Mouse (Mus musculus) liver, postnatal 0 days (tissue): ENCODE results near the gene Cpped1.

ENCODE experiments used
- CTCF ChIP-seq: sonication (generic); IDR thresholded peaks from 2 replicates; pipeline ENCODE4 v1.5.1; 2016; ENCODE audit warnings: antibody characterized with exemption, low read depth
- EP300 ChIP-seq: IDR thresholded peaks from 2 replicates; pipeline ENCODE4 v1.6.1; 2016; ENCODE audit warnings: antibody characterized with exemption, low read depth, mild to moderate bottlenecking

- no peak for TF ChIP-seq CTCF
- no peak for TF ChIP-seq EP300
Observed at GRCm38 (mm10) chr16:11889741-11890140, 19.5 kb downstream of the Cpped1 start.
